Mouse (Mus musculus) hindlimb bud, embryonic 11.5 days (tissue): ENCODE data around the gene Nlrp3.

Experiments used
- DNase-seq: peaks from one replicate; pipeline ENCODE4 v3.0.0-alpha.2; 2012; ENCODE audit warnings: low read depth, low spot score; ENCODE audit errors: extremely low spot score

The Nlrp3 gene

DNA sequence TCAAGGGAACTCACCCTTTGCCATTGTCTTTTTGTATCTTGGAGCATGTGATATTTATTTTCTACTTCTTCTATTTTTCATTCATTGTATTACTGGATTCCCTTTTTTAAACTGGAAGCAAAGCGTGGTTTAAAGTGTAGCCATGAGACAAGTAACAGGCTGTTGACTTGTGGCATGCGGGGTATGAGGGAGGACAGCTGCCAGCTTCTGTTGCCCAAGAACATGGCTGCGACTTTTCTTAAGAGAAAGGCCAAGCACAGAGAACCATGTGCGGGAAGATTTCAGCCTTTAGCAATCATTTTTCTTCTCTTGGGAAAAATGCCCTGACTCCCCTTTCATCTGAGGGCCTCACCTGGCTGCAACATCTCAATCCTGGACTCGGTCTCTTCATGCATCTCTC, 70.3 kb downstream of the Nlrp3 start:
- DNase-seq = no peak

DNA sequence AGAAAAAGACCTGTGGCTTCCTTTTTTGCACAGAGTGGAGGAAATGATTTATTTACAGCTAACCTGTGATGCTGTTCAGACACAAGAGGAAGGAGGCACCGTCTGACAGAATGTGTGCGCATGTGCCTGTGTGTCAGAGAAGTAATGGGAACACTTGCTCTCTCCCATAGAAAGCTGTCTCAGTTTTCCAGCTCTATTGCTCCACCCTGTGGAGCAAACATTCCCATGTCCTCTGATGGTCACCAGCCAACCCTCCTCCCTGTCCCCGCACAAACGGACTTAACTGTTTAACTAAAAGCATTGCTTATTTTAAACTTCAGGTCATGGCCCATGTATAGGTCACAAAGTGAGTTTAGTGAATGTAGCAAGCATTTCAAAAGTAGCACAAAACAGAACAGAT, 72.8 kb downstream of the Nlrp3 start:
- no peak for DNase-seq
